Mouse (Mus musculus): ENCODE results near the gene Tbx18.

The Tbx18 gene

GRCm38 (mm10) chr9:87730961-87731535, at the start of gene Tbx18:
TSS of gene Tbx18 (minus strand) at chr9:87731260.
- peak; percentile 70 for DNase-seq (ENCODE audit: low read depth, low spot score)

DNA sequence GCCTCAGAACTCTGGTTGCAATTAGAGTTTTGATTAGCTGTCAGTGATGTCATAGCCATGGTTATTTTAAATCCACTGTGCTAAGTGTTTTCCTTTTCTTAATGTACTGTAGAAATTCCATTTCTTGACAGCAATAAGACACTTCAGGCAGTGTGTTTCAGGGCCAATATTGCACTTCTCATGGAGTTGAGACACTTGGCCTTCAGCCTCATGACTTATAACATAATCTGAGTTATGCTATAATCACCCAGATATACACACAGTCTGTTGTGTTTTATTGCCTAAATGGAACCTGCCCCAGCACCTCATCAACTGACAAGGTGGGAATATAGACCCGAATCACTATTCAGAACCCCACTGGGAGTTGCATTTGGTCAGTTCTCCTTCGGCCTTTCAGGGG, 42.9 kb upstream of the Tbx18 start:
- no peak for DNase-seq (ENCODE audit: low read depth, low spot score)

GRCm38 (mm10) chr9:87755621-87756020, 24.6 kb upstream of the Tbx18 start:
- DNase-seq (ENCODE audit: low read depth, low spot score): no peak

GRCm38 (mm10) chr9:87741599-87741998, 10.5 kb upstream of the Tbx18 start:
- DNase-seq (ENCODE audit: low read depth, low spot score): no peak

- no peak for DNase-seq (ENCODE audit: low read depth, low spot score)
These were observed 9.6 kb upstream of the Tbx18 start for GRCm38 (mm10) chr9:87740667-87741066.

- DNase-seq (ENCODE audit: low read depth, low spot score): no peak
These were observed 9.2 kb upstream of the Tbx18 start for GRCm38 (mm10) chr9:87740241-87740645.

GRCm38 (mm10) chr9:87739543-87740161, 8.6 kb upstream of the Tbx18 start:
- no peak for DNase-seq (ENCODE audit: low read depth, low spot score)

DNA sequence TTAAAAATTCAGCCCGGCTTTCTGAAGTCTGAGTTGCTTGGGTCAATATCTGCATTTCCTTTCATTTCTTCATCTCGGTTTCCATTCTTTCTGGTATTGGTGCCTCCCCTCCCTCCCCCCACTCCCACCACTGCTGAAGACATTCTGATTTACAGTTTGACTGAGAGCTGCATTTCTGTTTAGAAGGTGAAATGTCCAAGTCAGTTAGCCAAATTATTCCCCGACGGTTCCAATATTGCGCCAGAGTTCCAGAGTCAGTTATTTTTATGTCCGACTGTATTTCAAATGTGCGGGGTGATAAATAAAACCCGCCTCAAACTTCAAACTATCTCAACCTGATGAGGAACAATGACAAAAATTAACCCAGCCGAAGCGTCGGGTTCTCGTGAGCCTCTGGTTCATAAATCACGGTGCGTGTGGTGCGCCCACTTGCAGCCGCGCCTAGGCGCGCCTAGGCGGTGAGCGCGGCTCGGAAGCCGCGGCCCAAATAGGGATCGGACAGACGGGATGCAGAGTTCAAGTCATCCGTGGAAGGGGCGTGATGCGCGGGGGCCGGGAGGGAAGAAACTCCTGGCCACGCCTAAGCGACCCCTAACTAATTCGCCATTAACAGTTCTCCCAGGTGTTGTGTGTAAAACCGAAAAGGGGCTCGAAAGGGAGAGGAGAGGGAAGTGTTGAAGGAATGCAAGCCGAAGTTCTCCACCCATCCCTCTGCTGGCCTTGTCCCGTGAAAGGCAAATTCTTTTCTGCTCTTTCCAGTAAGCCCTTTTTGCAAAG, 7.9 kb upstream of the Tbx18 start:
- no peak for DNase-seq (ENCODE audit: low read depth, low spot score)

DNA sequence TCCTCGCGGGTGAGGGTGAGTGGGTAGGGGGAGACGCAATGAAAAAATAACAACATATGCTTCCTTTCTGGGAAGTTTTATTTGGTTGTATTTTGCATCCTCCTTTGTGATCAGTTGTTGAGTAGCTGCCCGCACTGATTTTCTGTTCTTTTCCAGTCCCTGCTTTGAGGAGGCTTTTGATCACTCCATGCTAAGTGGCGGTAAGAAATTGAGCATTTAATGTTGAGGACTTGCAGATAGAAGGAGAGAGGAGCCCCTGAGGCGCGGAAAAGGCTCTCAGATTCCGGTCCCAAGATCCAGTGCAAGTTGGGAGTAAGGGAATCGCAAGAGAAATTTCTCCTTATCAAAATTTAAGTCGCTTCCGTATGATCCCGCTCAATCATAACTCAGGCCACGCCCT, 7.1 kb upstream of the Tbx18 start:
- DNase-seq (ENCODE audit: low read depth, low spot score): no peak

DNA sequence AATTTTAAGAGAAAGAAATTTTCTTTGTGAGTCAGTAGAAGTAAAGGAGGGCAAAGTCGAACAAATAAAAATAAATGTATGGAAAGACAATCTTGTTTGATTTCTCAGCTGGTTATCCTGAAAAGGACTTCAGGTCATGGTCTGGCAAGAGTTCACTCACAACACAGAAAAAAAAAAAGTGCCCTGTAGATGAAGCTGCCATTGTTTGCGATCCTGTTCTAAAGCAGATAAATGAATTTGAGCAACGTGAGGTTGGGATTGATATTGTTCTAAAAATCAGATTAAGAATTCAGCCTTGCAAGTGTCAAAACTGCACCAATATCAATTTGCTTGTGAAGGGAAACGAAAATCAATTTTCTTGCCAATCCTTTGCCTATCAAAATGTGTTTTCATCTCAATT, 6.2 kb upstream of the Tbx18 start:
- no peak for DNase-seq (ENCODE audit: low read depth, low spot score)

DNA sequence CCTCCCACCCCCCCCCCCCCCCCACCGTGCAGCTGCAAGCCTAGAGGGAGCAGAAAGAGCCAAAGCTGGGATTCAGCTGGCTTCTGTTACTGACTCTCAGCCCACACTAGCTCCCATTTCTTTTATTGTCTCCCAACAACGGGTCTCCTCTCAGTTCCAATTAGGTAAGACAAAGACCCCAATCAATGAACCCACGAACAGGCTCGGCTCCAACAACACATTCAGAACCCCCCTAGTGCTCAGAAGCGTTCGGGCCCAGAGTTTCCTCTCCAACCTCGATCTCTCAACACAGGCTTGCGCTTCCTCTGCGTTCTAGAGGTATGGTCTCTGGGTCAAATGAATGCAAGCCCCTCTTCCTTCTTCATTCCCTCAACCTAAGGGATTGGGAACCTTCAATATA, 4.0 kb upstream of the Tbx18 start:
- DNase-seq (ENCODE audit: low read depth, low spot score): no peak

GRCm38 (mm10) chr9:87734631-87735030, 3.6 kb upstream of the Tbx18 start:
- no peak for DNase-seq (ENCODE audit: low read depth, low spot score)

GRCm38 (mm10) chr9:87733732-87734131, 2.7 kb upstream of the Tbx18 start:
- no peak for DNase-seq (ENCODE audit: low read depth, low spot score)

GRCm38 (mm10) chr9:87733236-87733630, 2.2 kb upstream of the Tbx18 start:
- no peak for DNase-seq (ENCODE audit: low read depth, low spot score)

DNA sequence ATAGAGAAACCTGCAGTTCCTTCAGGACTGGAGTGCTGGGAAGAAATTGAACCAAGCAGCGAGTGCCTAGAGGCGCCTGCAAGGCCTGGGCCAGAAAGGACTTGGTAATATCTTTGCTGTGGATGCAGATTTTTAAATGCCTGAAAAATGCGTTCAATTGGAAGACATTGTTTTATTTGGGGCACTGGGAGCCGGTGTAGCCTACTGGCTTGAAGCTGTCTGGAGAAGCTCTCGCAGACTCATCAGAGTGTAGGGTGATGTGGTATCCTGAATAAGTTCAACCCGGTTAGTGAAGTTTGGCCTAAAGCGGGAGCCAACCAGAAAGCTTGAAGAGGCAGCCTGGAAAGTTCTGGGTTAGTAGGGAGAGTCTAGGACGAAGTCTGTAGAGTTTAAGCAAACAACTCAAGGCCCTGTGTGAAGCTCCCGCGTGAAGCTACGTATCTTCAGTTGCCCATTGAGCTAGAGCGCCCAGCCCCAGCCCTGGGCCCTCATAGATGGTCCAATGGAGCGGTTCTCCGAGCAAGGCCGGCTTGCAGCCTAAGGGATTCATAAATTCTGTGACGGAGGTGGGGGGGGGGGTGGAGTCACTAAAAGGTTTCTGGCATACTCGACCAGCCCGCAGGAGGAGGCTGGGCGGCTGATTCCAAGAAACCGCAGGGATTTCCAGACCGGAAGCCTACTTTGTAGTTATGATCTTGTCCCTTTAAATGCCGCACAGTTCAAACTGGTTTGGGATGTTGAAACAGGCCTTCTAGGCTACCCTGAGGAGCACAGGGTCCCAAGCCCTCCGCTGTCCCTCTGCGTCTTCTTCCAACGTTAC, 1.6 kb upstream of the Tbx18 start:
- DNase-seq (ENCODE audit: low read depth, low spot score): no peak

DNA sequence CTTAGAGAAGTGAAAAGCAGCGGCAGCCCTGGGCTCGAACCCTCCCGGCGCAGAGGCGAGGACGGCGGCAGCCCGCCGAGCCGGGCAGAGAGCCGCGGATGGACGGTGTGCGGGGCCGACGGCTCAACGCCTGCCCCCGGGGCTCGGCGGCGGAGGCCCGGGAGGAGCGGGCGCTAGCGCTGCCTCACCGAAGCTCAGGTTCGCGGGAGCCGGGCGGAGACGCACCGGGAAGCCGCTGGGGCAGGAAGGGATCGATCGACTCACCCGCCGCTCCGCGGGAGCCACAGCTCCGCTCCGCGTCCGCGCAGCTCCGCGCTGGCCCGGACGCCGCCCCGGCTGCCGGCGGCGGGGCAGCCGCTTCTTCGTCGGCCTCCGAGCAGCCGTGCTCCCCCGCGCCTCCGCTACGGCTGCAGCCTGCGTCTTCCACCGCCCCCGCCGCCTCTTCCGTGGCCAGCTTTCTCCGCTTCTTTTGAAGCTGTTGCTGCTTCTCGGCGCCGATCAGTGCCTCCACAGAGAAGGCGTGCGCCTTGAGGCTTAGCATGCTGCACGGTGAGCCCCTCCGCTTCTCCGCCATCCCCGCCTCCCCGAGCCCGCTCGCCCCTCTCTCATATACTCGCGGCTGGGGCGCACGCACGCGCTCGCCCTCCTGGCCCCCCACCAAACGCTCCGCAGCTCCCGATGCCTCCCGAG, 644 bp downstream of the Tbx18 start:
- no peak for DNase-seq (ENCODE audit: low read depth, low spot score)

DNA sequence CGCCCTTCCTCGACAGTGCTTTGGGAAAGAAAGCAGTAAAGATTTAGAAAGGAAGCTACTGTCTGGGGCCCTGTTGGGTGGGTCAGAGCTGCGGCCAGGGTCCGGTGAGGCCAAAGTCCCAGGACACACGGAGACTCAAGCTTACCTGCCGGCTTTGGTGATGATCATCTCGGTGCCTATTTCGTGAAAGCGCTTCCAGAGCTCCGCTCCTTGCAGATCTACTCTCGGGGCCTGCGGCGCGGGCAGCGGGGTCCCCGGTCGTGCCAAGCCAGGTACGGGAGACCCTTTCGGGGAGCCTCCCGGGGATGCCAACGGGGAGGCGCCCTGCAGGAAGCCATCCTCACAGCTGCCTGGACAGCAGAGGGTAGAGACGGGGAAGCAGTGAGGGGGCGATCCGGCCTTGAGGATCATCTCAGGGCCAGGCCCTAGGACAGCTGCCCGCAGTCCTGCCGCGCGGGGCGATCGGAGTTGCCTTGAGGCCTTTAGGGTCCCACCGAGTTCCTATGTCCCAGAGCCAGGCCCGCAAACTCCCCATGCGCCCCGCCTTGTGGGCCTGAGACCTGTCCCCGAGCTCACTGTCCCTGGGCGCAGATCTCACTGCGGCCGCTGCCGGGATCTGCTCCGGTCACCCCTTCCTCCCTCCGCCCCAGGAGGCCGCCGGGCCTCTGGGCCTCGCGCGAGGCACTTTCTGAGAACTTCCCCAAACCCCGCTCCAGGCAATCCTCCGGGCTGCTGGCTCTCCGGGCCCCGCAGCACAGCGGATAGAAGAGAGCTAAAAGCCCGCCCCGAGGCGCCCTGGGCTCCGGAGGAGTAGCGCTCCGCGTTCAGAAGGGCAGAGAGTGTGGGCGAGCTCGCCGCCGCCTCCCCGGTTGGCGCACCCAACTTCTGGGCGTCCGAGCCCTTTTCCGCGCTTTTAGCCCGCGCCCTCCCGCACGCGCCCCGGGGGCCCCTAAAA, 1.5 kb downstream of the Tbx18 start:
- no peak for DNase-seq (ENCODE audit: low read depth, low spot score)

DNA sequence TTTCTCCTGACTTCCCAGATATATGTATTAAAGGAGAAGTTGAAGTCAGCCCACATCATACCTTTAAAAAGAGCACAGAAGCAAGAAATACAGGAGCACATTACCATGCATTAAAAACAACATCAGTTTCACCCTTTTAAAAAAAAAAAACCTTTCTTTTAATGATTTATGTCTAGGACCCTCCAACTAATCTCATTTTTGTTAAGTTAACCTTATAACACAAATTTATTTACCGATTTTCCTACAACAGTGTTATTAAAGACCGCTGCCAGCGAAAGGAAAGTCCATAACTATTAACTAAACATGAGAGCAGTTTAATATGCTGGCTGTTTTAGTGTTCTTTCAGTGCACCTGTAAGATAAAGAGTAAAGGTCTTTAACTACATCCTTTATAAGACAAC, 3.0 kb downstream of the Tbx18 start:
- DNase-seq (ENCODE audit: low read depth, low spot score): no peak

DNA sequence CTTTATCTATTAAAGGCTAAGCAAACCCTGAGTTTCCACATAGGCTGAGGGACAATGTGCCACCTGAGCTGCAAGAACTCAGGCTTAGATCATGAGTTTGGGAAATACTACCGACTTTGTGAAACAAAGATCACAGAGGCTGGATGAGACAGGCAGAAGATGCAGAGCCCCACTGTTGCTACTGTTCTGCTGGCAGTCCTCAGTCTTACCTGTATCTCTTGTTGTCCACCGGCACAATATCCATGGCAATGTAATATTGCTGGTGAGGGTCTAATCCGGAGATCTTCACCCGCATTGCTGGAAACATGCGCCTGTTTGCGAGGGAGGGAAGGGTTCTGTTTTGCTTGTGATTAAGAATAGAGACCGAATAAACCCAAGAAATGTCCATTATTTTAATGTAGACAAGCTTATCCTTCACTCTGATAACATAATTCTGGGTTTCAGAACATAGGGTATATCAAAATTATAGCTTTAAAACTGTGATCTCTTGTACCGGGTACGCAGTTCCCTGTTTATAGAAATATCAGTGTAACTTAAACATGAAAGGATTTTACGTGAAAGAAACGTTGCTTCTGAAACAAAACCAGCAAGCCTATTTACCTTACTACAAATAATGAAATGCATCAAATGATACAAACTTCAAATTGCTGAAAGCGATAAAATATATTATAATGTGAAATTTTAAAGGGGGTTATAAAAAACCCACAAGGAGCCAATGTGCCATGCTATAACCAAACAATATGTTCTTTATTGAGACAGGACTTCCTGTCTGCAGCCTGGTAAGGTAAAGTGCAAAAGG, 3.7 kb downstream of the Tbx18 start:
- no peak for DNase-seq (ENCODE audit: low read depth, low spot score)

- DNase-seq (ENCODE audit: low read depth, low spot score): no peak
These were observed 9.3 kb downstream of the Tbx18 start for GRCm38 (mm10) chr9:87721793-87722192.

All from embryo, embryonic 11.5 days (tissue).